Mouse (Mus musculus) CH12.LX (cell line): ENCODE results near the gene Myo1d. TPM values are rescaled to one million over a fixed set of nuclear protein-coding genes. Genes with fewer than 3 reads are reported as not detected.

Experiments used
- DNase-seq: peaks from one replicate; pipeline ENCODE4 v3.0.0-alpha.2; 2013; ENCODE audit errors: extremely low read depth
- H3K27ac ChIP-seq: 2 replicates; pipeline ENCODE4 v1.5.1; 2012; ENCODE audit warnings: low read depth, mild to moderate bottlenecking, control low read depth, moderate library complexity; ENCODE audit not compliant: insufficient read depth
- H3K27me3 ChIP-seq: replicated peaks from 2 replicates; pipeline ENCODE3; 2012; ENCODE audit warnings: inconsistent platforms
- H3K36me3 ChIP-seq, 2 experiments: replicated peaks in 1 of 2; 2 replicates each; pipeline versions ENCODE3 to v1.6.1; 2012; ENCODE audit warnings: inconsistent platforms in 1 of 2, low read length in 1 of 2, mild to moderate bottlenecking in 1 of 2, mixed read lengths in 1 of 2, moderate library complexity in 1 of 2; ENCODE audit not compliant: control insufficient read depth in 1 of 2, insufficient read depth in 1 of 2
- H3K4me1 ChIP-seq, 2 experiments: 2 replicates each; pipeline ENCODE4 v1.6.1; 2012; ENCODE audit warnings: inconsistent platforms in 1 of 2, moderate library complexity in 1 of 2; ENCODE audit not compliant: insufficient read depth in 2 of 2, control insufficient read depth in 1 of 2
- H3K4me2 ChIP-seq: 2 replicates; pipeline ENCODE4 v1.6.1; 2012; ENCODE audit warnings: low read depth, mild to moderate bottlenecking, control low read depth; ENCODE audit not compliant: poor library complexity, insufficient read depth, severe bottlenecking
- H3K4me3 ChIP-seq, 3 experiments: fragments of 150-350 bp in 1 of 3; sonication (generic) in 1 of 3; replicated peaks in 1 of 3; 2 replicates each; pipeline versions ENCODE3 to v1.5.1; 2011 to 2012; ENCODE audit warnings: low read depth in 2 of 3, low read length in 2 of 3, mild to moderate bottlenecking in 2 of 3, moderate library complexity in 2 of 3, control low read depth in 1 of 3, improper control_type of control experiment in 1 of 3, inconsistent platforms in 1 of 3, mixed read lengths in 1 of 3; ENCODE audit not compliant: poor library complexity in 1 of 3
- H3K79me2 ChIP-seq: replicated peaks from 2 replicates; pipeline ENCODE4 v1.6.1; 2012; ENCODE audit warnings: mild to moderate bottlenecking, moderate library complexity; ENCODE audit not compliant: control insufficient read depth, poor library complexity, insufficient read depth, severe bottlenecking; ENCODE audit errors: extremely low read depth
- H3K9ac ChIP-seq: 2 replicates; pipeline ENCODE4 v1.6.1; 2012; ENCODE audit warnings: low read depth, mild to moderate bottlenecking, control low read depth, moderate library complexity; ENCODE audit not compliant: insufficient read depth
- H3K9me3 ChIP-seq: replicated peaks from 2 replicates; pipeline ENCODE3; 2012; ENCODE audit warnings: low read length, inconsistent platforms, mixed read lengths
- BHLHE40 ChIP-seq: IDR thresholded peaks from 2 replicates; pipeline ENCODE4 v1.6.1; 2011; ENCODE audit warnings: mild to moderate bottlenecking, low read depth, low read length, improper control_type of control experiment
- CHD1 ChIP-seq: IDR thresholded peaks from 2 replicates; pipeline ENCODE4 v1.6.1; 2012; ENCODE audit warnings: low read depth, low read length, improper control_type of control experiment, inconsistent platforms
- CHD2 ChIP-seq: IDR thresholded peaks from 2 replicates; pipeline ENCODE4 v1.6.1; 2011; ENCODE audit warnings: low read length, improper control_type of control experiment
- E2F4 ChIP-seq: IDR thresholded peaks from 2 replicates; pipeline ENCODE4 v1.6.1; 2011; ENCODE audit warnings: low read depth, low read length, improper control_type of control experiment; ENCODE audit not compliant: insufficient replicate concordance
- EP300 ChIP-seq: IDR thresholded peaks from 2 replicates; pipeline ENCODE4 v1.6.1; 2011; ENCODE audit warnings: low read length, improper control_type of control experiment
- GABPA ChIP-seq: IDR thresholded peaks from 2 replicates; pipeline ENCODE4 v1.6.1; 2012; ENCODE audit warnings: low read depth, low read length, improper control_type of control experiment, inconsistent platforms; ENCODE audit not compliant: insufficient replicate concordance
- HCFC1 ChIP-seq: IDR thresholded peaks from 2 replicates; pipeline ENCODE4 v1.6.1; 2012; ENCODE audit warnings: low read depth, mild to moderate bottlenecking, inconsistent platforms, low read length, improper control_type of control experiment
- KAT2A ChIP-seq: IDR thresholded peaks from 2 replicates; pipeline ENCODE4 v1.6.1; 2012; ENCODE audit warnings: low read length, improper control_type of control experiment, inconsistent platforms; ENCODE audit not compliant: insufficient replicate concordance
- NELFE ChIP-seq: IDR thresholded peaks from 2 replicates; pipeline ENCODE4 v1.6.1; 2011; ENCODE audit warnings: low read depth, low read length, improper control_type of control experiment
- NRF1 ChIP-seq: IDR thresholded peaks from 2 replicates; pipeline ENCODE4 v1.6.1; 2014; ENCODE audit warnings: low read depth, mild to moderate bottlenecking, inconsistent platforms, low read length, improper control_type of control experiment, moderate library complexity
- POLR2A ChIP-seq: IDR thresholded peaks from 2 replicates; pipeline ENCODE4 v1.6.1; 2011; ENCODE audit warnings: low read depth, mild to moderate bottlenecking, improper control_type of control experiment, low read length
- POLR2AphosphoS2 ChIP-seq: IDR thresholded peaks from 2 replicates; pipeline ENCODE4 v1.6.1; 2011; ENCODE audit warnings: low read depth, low read length, improper control_type of control experiment
- RAD21 ChIP-seq: IDR thresholded peaks from 2 replicates; pipeline ENCODE4 v1.6.1; 2011; ENCODE audit warnings: low read depth, mild to moderate bottlenecking, low read length, improper control_type of control experiment, moderate library complexity
- SIN3A ChIP-seq: IDR thresholded peaks from 2 replicates; pipeline ENCODE4 v1.6.1; 2012; ENCODE audit warnings: low read length, improper control_type of control experiment, inconsistent platforms
- UBTF ChIP-seq: IDR thresholded peaks from 2 replicates; pipeline ENCODE4 v1.6.1; 2012; ENCODE audit warnings: low read depth, mild to moderate bottlenecking, inconsistent platforms, low read length, improper control_type of control experiment, moderate library complexity
- USF1 ChIP-seq: IDR thresholded peaks from 2 replicates; pipeline ENCODE4 v1.6.1; 2014; ENCODE audit warnings: low read depth, mild to moderate bottlenecking, inconsistent platforms, low read length, improper control_type of control experiment
- ZKSCAN1 ChIP-seq: IDR thresholded peaks from 2 replicates; pipeline ENCODE4 v1.6.1; 2012; ENCODE audit warnings: low read depth, inconsistent platforms, low read length, improper control_type of control experiment, borderline replicate concordance
- ZNF384 ChIP-seq: IDR thresholded peaks from 2 replicates; pipeline ENCODE4 v1.6.1; 2012; ENCODE audit warnings: low read depth, low read length, improper control_type of control experiment, inconsistent platforms
- dilution Hi-C: fragments of 300-500 bp; cut with MboI; formaldehyde crosslinking; loops from 2 replicates; pipeline ENCODE4 v1.14.3; 2020; ENCODE audit warnings: low sequenced_read_pairs; ENCODE audit not compliant: extremely low pct_unique_long_range_greater_than_20kb, extremely low pct_ligation_motif_present
- in situ Hi-C: fragments of 300-500 bp; cut with MboI; formaldehyde crosslinking; loops from 3 replicates; pipeline ENCODE4 v1.14.3; 2019; ENCODE audit warnings: low sequenced_read_pairs, low pct_ligation_motif_present, low pct_unique_long_range_greater_than_20kb, mixed read lengths
- polyA plus RNA-seq: library from polyadenylated mRNA; unstranded; fragments of >175 nt; gene quantifications from 2 replicates; pipeline ENCODE4 v1.2.1, GENCODE M21; 2012; ENCODE audit warnings: low read depth; ENCODE audit not compliant: insufficient read length
- total RNA-seq, 2 experiments: library from RNA; depleted of rRNA; stranded (reverse); fragments of 300-350 nt in 1 of 2; fragments of >200 nt in 1 of 2; gene quantifications; 2 replicates each; pipeline ENCODE4 v1.2.3; 2012 to 2014

Myo1d gene
- total and polyA plus RNA-seq, 3 experiments, result 2.2 to 5.6 (median 2.9) TPM

- Histone ChIP-seq H3K4me2 (no peak overlapping the region), H3K9ac (no peak overlapping the region), H3K4me3 (no peak overlapping the region), H3K27me3 (no peaks in the 10 kb centered on the region), H3K79me2 (no peaks in the 10 kb centered on the region), H3K27ac (no peak overlapping the region), H3K36me3 (no peaks in the 10 kb centered on the region), H3K9me3 (no peaks in the 10 kb centered on the region), H3K4me1 (peaks cover 0 to 12% of the 10 kb centered on the region in 2 experiments; a peak in 2 of 4 replicates)
- DNase-seq, result no peak
- TF ChIP-seq BHLHE40, result no peak
- TF ChIP-seq CHD2, result no peak
- no peak for TF ChIP-seq NELFE
- no peak for TF ChIP-seq ZNF384
- TF ChIP-seq POLR2AphosphoS2, result no peak
- TF ChIP-seq CHD1, result no peak
- no peak for TF ChIP-seq KAT2A
- TF ChIP-seq ZKSCAN1, result no peak
- TF ChIP-seq USF1, result no peak
- no peak for TF ChIP-seq E2F4
- TF ChIP-seq NRF1, result no peak
- no peak for TF ChIP-seq POLR2A
- no peak for TF ChIP-seq GABPA
- TF ChIP-seq RAD21, result no peak
- no peak for TF ChIP-seq UBTF
- no peak for TF ChIP-seq HCFC1
- no peak for TF ChIP-seq EP300
- TF ChIP-seq SIN3A, result no peak
- dilution Hi-C loops, result no loop called here
- in situ Hi-C loops, result no loop called here
Observed at GRCm38 (mm10) chr11:80723406-80724047, 56.3 kb downstream of the Myo1d start.

- H3K36me3 ChIP-seq, result no peaks in the 10 kb centered on the region
- no peaks in the 10 kb centered on the region for H3K79me2 ChIP-seq
- no peak overlapping the region for H3K27ac ChIP-seq
- H3K9ac ChIP-seq, result no peak overlapping the region
- peaks cover 2 to 35% of the 10 kb centered on the region in 2 experiments; a peak in 2 of 4 replicates for H3K4me1 ChIP-seq
- no peaks in the 10 kb centered on the region for H3K27me3 ChIP-seq
- no peak for TF ChIP-seq KAT2A
- in situ Hi-C loops, result no loop called here
- no peak overlapping the region for H3K4me2 ChIP-seq
- no peaks in the 10 kb centered on the region for H3K9me3 ChIP-seq
- H3K4me3 ChIP-seq, result no peak overlapping the region
- no peak for DNase-seq
- dilution Hi-C loops, result no loop called here
Observed at GRCm38 (mm10) chr11:80719014-80719413, 60.8 kb downstream of the Myo1d start.
